Mouse (Mus musculus): ENCODE measurements around the gene Gm13278.
"Not testable (repeated sequence)": the region's sequence is repeated elsewhere in the genome, so short reads cannot be mapped to it uniquely, and the experiment has no call there.

The Gm13278 gene

DNA sequence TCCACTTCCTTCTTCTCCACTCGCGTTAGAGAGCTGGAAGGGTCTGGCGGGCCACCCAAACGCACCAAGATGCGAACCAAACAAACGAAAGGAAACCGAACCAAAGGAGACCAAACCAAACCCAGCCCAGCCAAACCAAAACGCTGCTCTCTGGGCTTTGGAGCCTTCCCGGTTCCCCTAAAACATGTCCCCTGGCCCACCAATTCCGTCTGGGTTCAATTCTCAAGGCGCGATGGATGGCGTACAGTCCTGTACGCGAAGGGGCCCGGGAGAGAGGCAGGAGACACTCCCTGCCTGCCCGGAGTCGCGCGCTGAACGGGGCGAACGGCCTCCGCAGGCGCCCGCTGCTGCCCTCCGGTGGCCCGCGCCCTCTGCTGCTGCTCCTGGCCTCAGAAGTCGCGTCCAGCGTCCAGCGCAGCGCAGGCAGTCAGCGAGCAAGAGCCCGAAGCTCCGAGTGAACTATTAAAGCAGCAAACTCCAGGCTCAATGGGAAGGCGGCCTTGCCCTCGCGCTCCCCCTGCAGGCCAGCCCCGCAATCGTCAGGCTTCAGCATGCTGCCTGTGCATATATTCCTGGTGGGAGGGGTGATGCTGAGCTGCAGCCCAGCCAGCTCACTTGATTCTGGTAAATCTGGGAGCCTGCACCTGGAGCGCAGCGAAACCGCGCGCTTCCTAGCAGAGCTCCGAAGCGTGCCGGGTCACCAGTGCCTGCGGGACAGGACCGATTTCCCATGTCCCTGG, 2.8 kb downstream of the Gm13278 start, which contains the start of gene Gm13275:
TSS of gene Gm13275 (plus strand) at position 552 of the 740 bp plus-strand sequence.
- peak; percentile 59 to 89 for DNase-seq (ENCODE audit: low spot score in 2 of 2)

DNA sequence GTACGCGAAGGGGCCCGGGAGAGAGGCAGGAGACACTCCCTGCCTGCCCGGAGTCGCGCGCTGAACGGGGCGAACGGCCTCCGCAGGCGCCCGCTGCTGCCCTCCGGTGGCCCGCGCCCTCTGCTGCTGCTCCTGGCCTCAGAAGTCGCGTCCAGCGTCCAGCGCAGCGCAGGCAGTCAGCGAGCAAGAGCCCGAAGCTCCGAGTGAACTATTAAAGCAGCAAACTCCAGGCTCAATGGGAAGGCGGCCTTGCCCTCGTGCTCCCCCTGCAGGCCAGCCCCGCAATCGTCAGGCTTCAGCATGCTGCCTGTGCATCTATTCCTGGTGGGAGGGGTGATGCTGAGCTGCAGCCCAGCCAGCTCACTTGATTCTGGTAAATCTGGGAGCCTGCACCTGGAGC, 5.7 kb downstream of the Gm13278 start, which contains the start of gene Gm13279:
TSS of gene Gm13279 (plus strand) at position 301 of the 400 bp plus-strand sequence.
- not testable (repeated sequence) for DNase-seq (ENCODE audit: low spot score in 2 of 2)

- DNase-seq (ENCODE audit: low spot score in 2 of 2) = not testable (repeated sequence)
These were observed 8.0 kb downstream of the Gm13278 start, which contains the start of gene Gm13285 for GRCm38 (mm10) chr4:88799365-88799764. Gene Gm13285 (plus strand): TSS chr4:88799665.

DNA sequence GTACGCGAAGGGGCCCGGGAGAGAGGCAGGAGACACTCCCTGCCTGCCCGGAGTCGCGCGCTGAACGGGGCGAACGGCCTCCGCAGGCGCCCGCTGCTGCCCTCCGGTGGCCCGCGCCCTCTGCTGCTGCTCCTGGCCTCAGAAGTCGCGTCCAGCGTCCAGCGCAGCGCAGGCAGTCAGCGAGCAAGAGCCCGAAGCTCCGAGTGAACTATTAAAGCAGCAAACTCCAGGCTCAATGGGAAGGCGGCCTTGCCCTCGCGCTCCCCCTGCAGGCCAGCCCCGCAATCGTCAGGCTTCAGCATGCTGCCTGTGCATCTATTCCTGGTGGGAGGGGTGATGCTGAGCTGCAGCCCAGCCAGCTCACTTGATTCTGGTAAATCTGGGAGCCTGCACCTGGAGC, 11.6 kb downstream of the Gm13278 start, which contains the start of gene Gm13287:
TSS of gene Gm13287 (plus strand) at position 301 of the 400 bp plus-strand sequence.
- not testable (repeated sequence) for DNase-seq (ENCODE audit: low spot score in 2 of 2)

GRCm38 (mm10) chr4:88805231-88805630, 13.9 kb downstream of the Gm13278 start, which contains the start of gene Gm13288:
Gene Gm13288 (plus strand): TSS chr4:88805531.
- not testable (repeated sequence) for DNase-seq (ENCODE audit: low spot score in 2 of 2)

DNA sequence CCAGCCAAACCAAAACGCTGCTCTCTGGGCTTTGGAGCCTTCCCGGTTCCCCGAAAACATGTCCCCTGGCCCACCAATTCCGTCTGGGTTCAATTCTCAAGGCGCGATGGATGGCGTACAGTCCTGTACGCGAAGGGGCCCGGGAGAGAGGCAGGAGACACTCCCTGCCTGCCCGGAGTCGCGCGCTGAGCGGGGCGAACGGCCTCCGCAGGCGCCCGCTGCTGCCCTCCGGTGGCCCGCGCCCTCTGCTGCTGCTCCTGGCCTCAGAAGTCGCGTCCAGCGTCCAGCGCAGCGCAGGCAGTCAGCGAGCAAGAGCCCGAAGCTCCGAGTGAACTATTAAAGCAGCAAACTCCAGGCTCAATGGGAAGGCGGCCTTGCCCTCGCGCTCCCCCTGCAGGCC, 14.4 kb downstream of the Gm13278 start:
- DNase-seq (ENCODE audit: low spot score in 2 of 2) = not testable (repeated sequence)

DNA sequence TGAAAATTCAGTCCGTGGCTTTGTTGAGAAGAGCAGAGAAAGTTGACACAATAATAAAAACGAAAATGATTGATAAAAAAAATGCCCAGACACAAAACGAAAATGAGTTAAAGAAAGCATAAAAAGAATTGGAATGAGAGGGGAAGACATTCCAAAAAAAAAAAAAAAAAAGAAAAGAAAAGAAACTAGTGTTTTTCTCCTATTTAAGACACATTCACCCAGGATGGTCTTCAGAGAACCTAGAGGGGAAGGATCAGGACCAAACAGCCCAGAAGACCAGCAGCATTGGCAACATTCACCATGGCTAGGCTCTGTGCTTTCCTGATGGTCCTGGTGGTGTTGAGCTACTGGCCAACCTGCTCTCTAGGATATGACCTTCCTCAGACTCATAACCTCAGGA, 24.6 kb downstream of the Gm13278 start, which contains the start of gene Ifna7:
TSS of gene Ifna7 (plus strand) at position 301 of the 400 bp plus-strand sequence.
- DNase-seq (ENCODE audit: low spot score in 2 of 2) = no peak

- DNase-seq (ENCODE audit: low spot score in 2 of 2) = no peak
These were observed 28.3 kb downstream of the Gm13278 start, which contains the start of gene Ifna11 for GRCm38 (mm10) chr4:88819659-88820058. Gene Ifna11 (plus strand): TSS chr4:88819959.

DNA sequence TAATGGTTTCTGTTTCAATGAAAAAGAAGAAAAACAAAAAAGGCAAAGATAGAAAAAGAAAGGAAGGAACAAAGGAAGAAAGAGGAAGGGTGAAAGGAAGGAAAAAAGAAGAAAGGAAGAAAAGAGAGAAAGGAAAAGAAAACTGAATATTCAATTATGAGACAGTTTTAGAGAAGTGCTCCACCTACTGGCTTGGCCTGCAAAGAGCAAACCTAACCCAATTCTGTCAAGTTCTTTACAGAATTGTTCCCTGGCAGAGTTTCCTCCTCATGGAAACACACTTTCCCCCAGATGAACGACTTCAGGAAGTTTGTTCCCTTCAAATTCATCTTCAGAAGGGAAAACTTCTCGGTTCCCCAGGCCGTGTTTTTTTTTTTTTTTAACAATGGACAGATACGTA, 31.6 kb downstream of the Gm13278 start:
- no peak for DNase-seq (ENCODE audit: low spot score in 2 of 2)

GRCm38 (mm10) chr4:88827116-88827515, 35.8 kb downstream of the Gm13278 start, which contains the start of gene Ifna6:
Gene Ifna6 (plus strand): TSS chr4:88827416.
- DNase-seq (ENCODE audit: low spot score in 2 of 2) = not testable (repeated sequence)

- DNase-seq (ENCODE audit: low spot score in 2 of 2) = no peak
These were observed 39.2 kb downstream of the Gm13278 start for GRCm38 (mm10) chr4:88830523-88830922.

DNA sequence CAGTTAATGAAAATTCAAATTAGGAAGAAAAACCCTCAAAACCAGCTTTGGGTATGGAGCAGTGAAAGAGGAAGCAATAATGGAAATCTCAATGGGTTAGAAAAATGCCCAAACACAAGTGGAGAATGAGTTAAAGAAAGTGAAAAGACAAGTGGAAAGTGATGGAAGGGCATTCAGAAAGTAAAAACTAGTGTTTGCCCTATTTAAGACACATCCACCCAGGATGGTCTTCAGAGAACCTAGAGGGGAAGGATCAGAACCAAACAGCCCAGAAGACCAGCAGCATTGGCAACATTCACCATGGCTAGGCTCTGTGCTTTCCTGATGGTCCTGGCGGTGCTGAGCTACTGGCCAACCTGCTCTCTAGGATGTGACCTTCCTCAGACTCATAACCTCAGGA, 43.9 kb downstream of the Gm13278 start, which contains the start of gene Ifna5:
TSS of gene Ifna5 (plus strand) at position 301 of the 400 bp plus-strand sequence.
- DNase-seq (ENCODE audit: low spot score in 2 of 2) = not testable (repeated sequence)

- no peak for DNase-seq (ENCODE audit: low spot score in 2 of 2)
These were observed 47.5 kb downstream of the Gm13278 start for GRCm38 (mm10) chr4:88838828-88839227.

DNA sequence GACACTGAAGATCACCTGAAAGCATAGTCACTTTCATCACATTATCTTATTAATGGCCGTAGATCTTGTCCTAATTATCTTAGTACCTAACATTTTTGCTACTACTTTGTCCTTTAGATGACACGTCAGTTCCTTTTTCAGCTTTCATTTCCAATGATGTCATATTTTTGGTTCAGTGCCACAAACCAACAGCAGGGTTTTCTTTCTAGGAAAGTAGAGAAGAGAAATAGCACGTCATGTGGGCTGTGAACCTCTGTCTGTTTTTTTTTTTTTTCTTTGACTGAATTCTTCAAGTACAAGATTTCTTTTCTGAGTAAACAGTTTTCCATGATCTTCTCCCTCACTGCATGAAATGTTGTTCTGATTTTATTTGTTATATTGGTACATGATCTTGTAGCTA, 48.7 kb downstream of the Gm13278 start:
- DNase-seq (ENCODE audit: low spot score in 2 of 2) = no peak

GRCm38 (mm10) chr4:88841438-88841911, 50.1 kb downstream of the Gm13278 start, which contains the start of gene Ifna4:
Gene Ifna4 (plus strand): TSS chr4:88841861.
- DNase-seq (ENCODE audit: low spot score in 2 of 2) = no peak
